Mouse (Mus musculus) midbrain, postnatal 0 days (tissue): ENCODE measurements around the gene Pds5a. TPM values are rescaled to one million over a fixed set of nuclear protein-coding genes. Genes with fewer than 3 reads are reported as not detected.

ENCODE experiments used
- ATAC-seq: fragments of 200-750 bp; cut with Nextera tagmentation; 2 replicates; pipeline ENCODE4 v1.8.0; 2017; ENCODE audit warnings: moderate number of reproducible peaks, mild to moderate bottlenecking, moderate TSS enrichment, moderate library complexity; ENCODE audit not compliant: low FRiP score
- DNase-seq: peaks from one replicate; pipeline ENCODE4 v3.0.0-alpha.2; 2015; ENCODE audit warnings: low spot score
- H3K27ac ChIP-seq: fragments of 300-500 bp; sonication (generic); 2 replicates; pipeline ENCODE4 v1.5.1; 2014; ENCODE audit warnings: low read depth, mild to moderate bottlenecking, low read length, mixed read lengths
- H3K27me3 ChIP-seq: fragments of 300-500 bp; sonication (generic); 2 replicates; pipeline ENCODE4 v1.6.1; 2014; ENCODE audit warnings: low read length, control low read depth, mixed read lengths; ENCODE audit not compliant: insufficient read depth
- H3K36me3 ChIP-seq: fragments of 300-500 bp; sonication (generic); 2 replicates; pipeline ENCODE4 v1.6.1; 2014; ENCODE audit warnings: low read length, control low read depth, mixed read lengths; ENCODE audit not compliant: insufficient read depth
- H3K4me1 ChIP-seq: fragments of 300-500 bp; sonication (generic); 2 replicates; pipeline ENCODE4 v1.6.1; 2014; ENCODE audit warnings: mild to moderate bottlenecking, control low read depth, antibody characterized with exemption, low read length, mixed read lengths; ENCODE audit not compliant: insufficient read depth
- H3K4me2 ChIP-seq: fragments of 300-500 bp; sonication (generic); 2 replicates; pipeline ENCODE4 v1.6.1; 2014; ENCODE audit warnings: low read depth, mild to moderate bottlenecking, low read length, mixed read lengths; ENCODE audit not compliant: poor library complexity, severe bottlenecking
- H3K4me3 ChIP-seq: fragments of 300-500 bp; sonication (generic); 2 replicates; pipeline ENCODE4 v1.5.1; 2014; ENCODE audit warnings: low read depth, mild to moderate bottlenecking, low read length, moderate library complexity
- H3K9ac ChIP-seq: fragments of 300-500 bp; sonication (generic); replicated peaks from 2 replicates; pipeline ENCODE4 v1.6.1; 2014; ENCODE audit warnings: mild to moderate bottlenecking, low read length, moderate library complexity, mixed read lengths; ENCODE audit not compliant: poor library complexity, severe bottlenecking
- H3K9me3 ChIP-seq: fragments of 300-500 bp; sonication (generic); 2 replicates; pipeline ENCODE4 v1.6.1; 2016; ENCODE audit warnings: low read length, control low read depth
- CTCF ChIP-seq: IDR thresholded peaks from 2 replicates; pipeline ENCODE4 v1.5.1; 2016; ENCODE audit warnings: antibody characterized with exemption, mild to moderate bottlenecking
- WGBS: fragments of 180-500 bp; shearing (Covaris S2); extraction: QIAGEN DNeasy Blood & Tissue Kit; methylation state at CpG from one replicate; pipeline ENCODE4 v1.1.7; 2014; 5-methylcytosine and 5-hydroxymethylcytosine counted together
- polyA plus RNA-seq: library from polyadenylated mRNA; unstranded; fragments of >200 nt; fragmentation: Nextera tagmentation; extraction: Ambion mirVana; gene quantifications from 2 replicates; pipeline ENCODE4 v1.2.1, GENCODE M21; 2015
- total RNA-seq: library from RNA; depleted of rRNA; stranded (reverse); fragments of >200 nt; gene quantifications from 2 replicates; pipeline ENCODE4 v1.2.3, GENCODE M21; 2014

The Pds5a gene
- total and polyA plus RNA-seq, 2 experiments from 2014 or later: 21.2 to 66.5 TPM

DNA sequence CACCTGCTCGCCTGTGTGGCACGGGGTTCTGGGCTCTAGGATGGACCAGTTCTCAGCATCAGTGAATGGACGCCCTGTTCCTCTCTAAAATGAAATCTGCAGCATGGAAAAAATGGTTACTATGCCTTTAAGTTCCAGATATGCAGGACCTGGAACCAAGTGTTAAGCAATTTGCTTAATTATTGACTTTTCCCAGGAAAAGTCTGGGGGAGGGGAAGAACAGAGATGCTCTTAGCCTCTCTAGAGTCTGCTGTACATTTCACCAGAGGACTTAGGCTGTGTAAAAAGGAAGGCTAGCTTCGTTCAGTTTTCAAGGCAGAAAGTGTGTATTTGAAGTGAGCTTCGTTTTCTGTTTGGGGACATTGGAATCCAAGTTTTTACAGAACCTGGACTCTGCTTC is 88.3 kb downstream of the Pds5a start:
- Histone ChIP-seq H3K9me3 (no peaks in the 10 kb centered on the region), H3K27me3 (no peaks in the 10 kb centered on the region), H3K4me2 (no peak overlapping the region), H3K27ac (no peak overlapping the region), H3K4me3 (no peak overlapping the region), H3K36me3 (peaks cover 2% of the 10 kb centered on the region), H3K4me1 (no peaks in the 10 kb centered on the region), H3K9ac (no peak overlapping the region)
- no peak for TF ChIP-seq CTCF
- DNase-seq (no peak), ATAC-seq (no peak)
- 89% methylated on average over 5 of the region's 5 CpGs for WGBS

GRCm38 (mm10) chr5:65606820-65607219 is 91.3 kb downstream of the Pds5a start:
- H3K4me1 ChIP-seq: no peaks in the 10 kb centered on the region
- no peak overlapping the region for H3K4me3 ChIP-seq
- H3K27me3 ChIP-seq: no peaks in the 10 kb centered on the region
- H3K4me2 ChIP-seq: no peak overlapping the region
- DNase-seq (no peak), ATAC-seq (no peak)
- no peaks in the 10 kb centered on the region for H3K9me3 ChIP-seq
- 97% methylated on average over 1 of the region's 1 CpGs for WGBS
- H3K9ac ChIP-seq: no peak overlapping the region
- no peak for TF ChIP-seq CTCF
- no peak overlapping the region for H3K27ac ChIP-seq
- H3K36me3 ChIP-seq: peaks cover 5% of the 10 kb centered on the region; the same call in 1 of the 2 replicates

- 96% methylated on average over 7 of the region's 7 CpGs for WGBS
- ATAC-seq (no peak), DNase-seq (no peak)
- Histone ChIP-seq H3K4me3 (no peak overlapping the region), H3K27ac (no peak overlapping the region), H3K4me1 (no peaks in the 10 kb centered on the region), H3K9me3 (no peaks in the 10 kb centered on the region), H3K36me3 (peaks cover 13% of the 10 kb centered on the region; the same call in 1 of the 2 replicates), H3K4me2 (no peak overlapping the region), H3K27me3 (no peaks in the 10 kb centered on the region), H3K9ac (no peak overlapping the region)
- TF ChIP-seq CTCF: no peak
These were observed 98.4 kb downstream of the Pds5a start for GRCm38 (mm10) chr5:65599681-65600080.

DNA sequence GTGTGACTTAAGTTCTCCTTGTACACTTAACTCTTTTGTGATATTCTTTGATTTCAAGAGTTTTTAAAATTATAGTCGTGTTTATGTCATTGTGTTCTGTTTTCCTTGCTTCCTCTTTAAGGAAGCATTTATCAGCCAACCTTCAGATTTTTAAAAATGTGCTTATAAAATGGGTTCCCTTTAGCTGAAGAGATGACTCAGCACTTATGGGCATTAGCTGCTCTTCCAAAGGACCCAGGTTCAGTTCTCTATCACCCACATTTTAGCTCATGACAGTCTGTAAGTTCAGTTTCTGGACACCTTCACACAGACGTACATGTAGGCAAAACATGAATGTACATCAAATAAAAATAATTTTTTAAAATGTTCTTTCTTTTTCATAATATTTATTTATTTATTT is 105.7 kb downstream of the Pds5a start:
- no peaks in the 10 kb centered on the region for H3K4me1 ChIP-seq
- no peak overlapping the region for H3K27ac ChIP-seq
- peaks cover 3% of the 10 kb centered on the region; the same call in 1 of the 2 replicates for H3K36me3 ChIP-seq
- no peak overlapping the region for H3K4me2 ChIP-seq
- H3K9ac ChIP-seq: no peak overlapping the region
- no peaks in the 10 kb centered on the region for H3K9me3 ChIP-seq
- ATAC-seq (no peak), DNase-seq (no peak)
- 95% methylated on average over 2 of the region's 2 CpGs for WGBS
- no peak for TF ChIP-seq CTCF
- no peaks in the 10 kb centered on the region for H3K27me3 ChIP-seq
- no peak overlapping the region for H3K4me3 ChIP-seq

DNA sequence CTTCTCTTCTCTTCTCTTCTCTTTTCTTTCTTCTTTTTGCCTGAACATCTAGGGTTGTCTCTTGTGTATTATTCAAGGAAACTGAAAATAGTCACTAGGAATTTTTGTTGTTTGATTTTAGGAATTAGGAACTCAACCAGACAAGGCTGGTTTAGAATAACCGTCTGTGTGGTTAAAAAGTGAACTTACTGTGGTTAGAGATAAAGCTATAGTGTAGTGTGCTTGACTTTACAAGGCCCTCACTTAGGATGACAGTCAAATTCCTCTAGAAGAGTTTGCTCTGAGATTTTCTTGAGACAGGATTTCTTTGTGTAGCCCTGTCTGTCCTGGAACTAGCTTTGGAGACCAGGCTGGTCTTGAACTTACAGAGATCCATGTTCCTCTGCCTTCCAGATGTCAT is 107.9 kb downstream of the Pds5a start:
- no peak overlapping the region for H3K9ac ChIP-seq
- H3K9me3 ChIP-seq: no peaks in the 10 kb centered on the region
- DNase-seq: no peak
- peaks cover 3% of the 10 kb centered on the region; the same call in 1 of the 2 replicates for H3K36me3 ChIP-seq
- 98% methylated on average over 1 of the region's 1 CpGs for WGBS
- no peaks in the 10 kb centered on the region for H3K4me1 ChIP-seq
- no peak for TF ChIP-seq CTCF
- no peak overlapping the region for H3K4me3 ChIP-seq
- no peak overlapping the region for H3K4me2 ChIP-seq
- no peak for ATAC-seq
- no peak overlapping the region for H3K27ac ChIP-seq
- no peaks in the 10 kb centered on the region for H3K27me3 ChIP-seq

DNA sequence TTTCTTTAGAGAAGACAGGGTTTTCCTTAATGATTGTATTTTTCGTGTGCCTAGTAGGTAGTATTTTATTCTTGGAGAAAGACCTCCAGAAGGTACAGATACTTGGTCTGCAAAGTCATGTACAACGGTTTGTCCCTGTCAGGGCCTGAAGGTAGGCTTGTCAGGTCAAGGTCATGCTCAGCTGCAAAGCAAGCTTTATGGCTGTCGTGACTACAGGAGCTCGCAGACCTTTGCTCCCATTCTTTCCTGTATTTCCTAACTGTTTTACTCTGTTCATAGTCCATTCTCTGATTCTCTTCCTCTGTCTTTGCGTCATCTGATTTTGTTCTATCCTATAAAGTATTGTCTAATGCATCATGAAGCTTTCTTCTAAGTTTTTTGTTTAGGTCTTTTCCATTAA is 111.8 kb downstream of the Pds5a start:
- DNase-seq (no peak), ATAC-seq (no peak)
- Histone ChIP-seq H3K9ac (no peak overlapping the region), H3K4me3 (no peak overlapping the region), H3K4me2 (no peak overlapping the region), H3K9me3 (no peaks in the 10 kb centered on the region), H3K36me3 (0 out of 2 replicates have a peak, but pooled peaks cover 3% of the 10 kb centered on the region), H3K27me3 (no peaks in the 10 kb centered on the region), H3K27ac (no peak overlapping the region), H3K4me1 (no peaks in the 10 kb centered on the region)
- WGBS: 91% methylated on average over 5 of the region's 5 CpGs
- no peak for TF ChIP-seq CTCF
